ENCODE assay signal across 8 mouse cellular contexts in genomic region chr4:152096927-152097326, GRCm38 (mm10). TPM values are rescaled to one million over a fixed set of nuclear protein-coding genes. Genes with fewer than 3 reads are reported as not detected.
DNase-seq lines count a peak whose midpoint lies in the region; ATAC-seq and TF ChIP-seq lines count a peak whose summit lies in the region.

No protein-coding gene starts in this region.

- WGBS in forebrain, embryonic 16.5 days = 39% methylated on average over 6 of the region's 6 CpGs
- WGBS in neural tube, embryonic 14.5 days = 48% methylated on average over 6 of the region's 6 CpGs

- DNase-seq in layer of hippocampus, adult 2 months (ENCODE audit: low spot score in 2 of 2) = no peak
- no peak for DNase-seq in layer of hippocampus, postnatal 10 days (ENCODE audit: low spot score in 2 of 2)
- peak; percentile 42 to 45 for DNase-seq in kidney, postnatal 36 days
- no peak for DNase-seq in right cerebral cortex, postnatal 25 days
- no peak for DNase-seq in cerebellum, adult 18-20 months
- no peak for DNase-seq in cerebellum, postnatal 36 days

- peaks cover 3% of the 10 kb centered on the region; the same call in 1 of the 2 replicates for H3K4me1 ChIP-seq in forebrain, embryonic 16.5 days (replicated peaks; ENCODE audit: control insufficient read depth, insufficient read depth, low read length)
- no peaks in the 10 kb centered on the region for H3K4me1 ChIP-seq in neural tube, embryonic 14.5 days (ENCODE audit: control insufficient read depth, insufficient read depth, low read length)

- no peak overlapping the region for H3K9ac ChIP-seq in forebrain, embryonic 16.5 days (replicated peaks; ENCODE audit: low read depth, low read length)
- no peak overlapping the region for H3K9ac ChIP-seq in neural tube, embryonic 14.5 days (replicated peaks; ENCODE audit: low read depth, low read length)

- no peaks in the 10 kb centered on the region for H3K9me3 ChIP-seq in forebrain, embryonic 16.5 days (ENCODE audit: control insufficient read depth, low read length)
- H3K9me3 ChIP-seq in neural tube, embryonic 14.5 days (ENCODE audit: control insufficient read depth, low read length) = no peaks in the 10 kb centered on the region

- ATAC-seq in forebrain, embryonic 16.5 days = no peak
- 0 out of 2 replicates have a peak, but pooled peaks have one; percentile 45 for ATAC-seq in neural tube, embryonic 14.5 days (ENCODE audit: low read depth)

- TF ChIP-seq CTCF in layer of hippocampus, adult 2 months (conservative IDR thresholded peaks at IDR 0.05) = no peak

- peak overlapping the region; percentile 44 for H3K4me3 ChIP-seq in layer of hippocampus, adult 2 months
- H3K4me3 ChIP-seq in forebrain, embryonic 16.5 days (replicated peaks; ENCODE audit: low read length) = 0 out of 2 replicates have a peak overlapping the region, but pooled peaks have one; percentile 8
- H3K4me3 ChIP-seq in neural tube, embryonic 14.5 days (ENCODE audit: low read depth, low read length) = no peak overlapping the region

- no peak overlapping the region for H3K4me2 ChIP-seq in forebrain, embryonic 16.5 days (ENCODE audit: low read length)
- H3K4me2 ChIP-seq in neural tube, embryonic 14.5 days (ENCODE audit: low read depth, low read length) = no peak overlapping the region

- H3K27ac ChIP-seq in layer of hippocampus, adult 2 months = peak overlapping the region; percentile 84
- H3K27ac ChIP-seq in forebrain, embryonic 16.5 days (ENCODE audit: low read length) = no peak overlapping the region
- H3K27ac ChIP-seq in neural tube, embryonic 14.5 days (ENCODE audit: low read depth, low read length) = no peak overlapping the region

- H3K27me3 ChIP-seq in forebrain, embryonic 16.5 days (replicated peaks; ENCODE audit: control insufficient read depth, insufficient read depth, low read length) = no peaks in the 10 kb centered on the region
- no peaks in the 10 kb centered on the region for H3K27me3 ChIP-seq in neural tube, embryonic 14.5 days (ENCODE audit: control insufficient read depth, insufficient read depth, low read length)

- no peaks in the 10 kb centered on the region for H3K36me3 ChIP-seq in forebrain, embryonic 16.5 days (ENCODE audit: control insufficient read depth, insufficient read depth)
- no peaks in the 10 kb centered on the region for H3K36me3 ChIP-seq in neural tube, embryonic 14.5 days (ENCODE audit: control insufficient read depth, insufficient read depth, low read length)

RNA-seq across cellular contexts. Expression of gene Tnfrsf25, which starts 18.8 kb away (rescaled TPM):
- total RNA-seq in layer of hippocampus, adult 2 months (2021) = 10 to 100 TPM; 22.7 to 48.4 TPM
- 10 to 100 TPM; 14.0 to 15.1 TPM for total RNA-seq in layer of hippocampus, postnatal 10 days (2021)
- polyA plus RNA-seq in forebrain, embryonic 16.5 days (2015; fragmentation: Nextera tagmentation; extraction: Ambion mirVana) = 0.97 and 1.5 TPM in 2 replicates
- 0.54 and 1.1 TPM in 2 replicates for polyA plus RNA-seq in neural tube, embryonic 14.5 days (2014; fragmentation: Nextera tagmentation; extraction: Ambion mirVana)

RNA-seq across cellular contexts. Expression of gene Plekhg5, which starts 24.6 kb away (rescaled TPM):
- 100 to 1,000 TPM; 163 to 164 TPM for total RNA-seq in layer of hippocampus, adult 2 months (2021)
- total RNA-seq in layer of hippocampus, postnatal 10 days (2021) = 10 to 100 TPM; 76.0 to 79.6 TPM
- 11.7 and 13.2 TPM in 2 replicates for polyA plus RNA-seq in forebrain, embryonic 16.5 days (2015; fragmentation: Nextera tagmentation; extraction: Ambion mirVana)
- 9.6 and 11.7 TPM in 2 replicates for polyA plus RNA-seq in neural tube, embryonic 14.5 days (2014; fragmentation: Nextera tagmentation; extraction: Ambion mirVana)

RNA-seq across cellular contexts. Expression of gene Espn, which starts 55.2 kb away (rescaled TPM):
- 1 to 10 TPM; 1.2 to 1.9 TPM for total RNA-seq in layer of hippocampus, adult 2 months (2021)
- under 1 TPM; 0.62 to 0.78 TPM for total RNA-seq in layer of hippocampus, postnatal 10 days (2021)
- polyA plus RNA-seq in forebrain, embryonic 16.5 days (2015; fragmentation: Nextera tagmentation; extraction: Ambion mirVana) = 0.08 and 0.12 TPM in 2 replicates
- polyA plus RNA-seq in neural tube, embryonic 14.5 days (2014; fragmentation: Nextera tagmentation; extraction: Ambion mirVana) = 0.52 and 0.64 TPM in 2 replicates

RNA-seq across cellular contexts. Expression of gene Nol9, which starts 57.8 kb away (rescaled TPM):
- 10 to 100 TPM; 19.9 to 21.0 TPM for total RNA-seq in layer of hippocampus, adult 2 months (2021)
- total RNA-seq in layer of hippocampus, postnatal 10 days (2021) = 10 to 100 TPM; 27.3 to 31.6 TPM
- polyA plus RNA-seq in forebrain, embryonic 16.5 days (2015; fragmentation: Nextera tagmentation; extraction: Ambion mirVana) = 25.1 and 27.7 TPM in 2 replicates
- 26.1 and 29.8 TPM in 2 replicates for polyA plus RNA-seq in neural tube, embryonic 14.5 days (2014; fragmentation: Nextera tagmentation; extraction: Ambion mirVana)

RNA-seq across cellular contexts. Expression of gene Tas1r1, which starts 58.6 kb away (rescaled TPM):
- under 1 TPM; 0.69 to 0.76 TPM for total RNA-seq in layer of hippocampus, adult 2 months (2021)
- total RNA-seq in layer of hippocampus, postnatal 10 days (2021) = under 1 TPM; 0.37 to 0.45 TPM
- polyA plus RNA-seq in forebrain, embryonic 16.5 days (2015; fragmentation: Nextera tagmentation; extraction: Ambion mirVana) = 0.97 and 1.6 TPM in 2 replicates
- polyA plus RNA-seq in neural tube, embryonic 14.5 days (2014; fragmentation: Nextera tagmentation; extraction: Ambion mirVana) = 1.4 and 2.1 TPM in 2 replicates

Comparison
In these comparisons a context has a peak if more than half of its experiments do, and no peak if none do; other contexts are left out.
1. DNase-seq: peak in kidney, postnatal 36 days (2 of 2); none in layer of hippocampus, adult 2 months (0 of 2), layer of hippocampus, postnatal 10 days (0 of 2), right cerebral cortex, postnatal 25 days (single experiment), cerebellum, adult 18-20 months (0 of 2) and cerebellum, postnatal 36 days (0 of 2).